Mouse (Mus musculus): Measurements from ENCODE around the gene Hdhd5. TPM values are rescaled to one million over a fixed set of nuclear protein-coding genes. Genes with fewer than 3 reads are reported as not detected.
A peak's percentile ranks its signal among the peaks of the same experiment; 100 is the strongest.

Hdhd5 gene
- total RNA-seq (2021), result 10 to 100 TPM; 34.8 to 35.1 TPM
- long read RNA-seq, experiment 1, transcript Hdhd5-201 (8 exons, 1,928 nt), result major isoform, 19 of 30 reads
- long read RNA-seq, experiment 1, partial matches to known transcripts, result 2 of 30 reads
- long read RNA-seq, experiment 1, other reads (novel, unspliced or antisense), result 9 of 30 reads
- long read RNA-seq, experiment 2, transcript Hdhd5-201 (8 exons, 1,928 nt), result major isoform, 43 of 61 reads
- long read RNA-seq, experiment 2, partial matches to known transcripts, result 4 of 61 reads
- long read RNA-seq, experiment 2, other reads (novel, unspliced or antisense), result 13 of 61 reads

- peak; percentile 89 for DNase-seq (ENCODE audit: low spot score in 2 of 2)
Observed at GRCm38 (mm10) chr6:120531020-120531965, at the start of gene Hdhd5. Gene Hdhd5, minus strand, starts transcription at chr6:120531319.

- DNase-seq (ENCODE audit: low spot score in 2 of 2), result no peak
Observed at GRCm38 (mm10) chr6:120580713-120581015, 49.5 kb upstream of the Hdhd5 start.

- DNase-seq (ENCODE audit: low spot score in 2 of 2), result no peak
Observed at GRCm38 (mm10) chr6:120579831-120580712, 49.0 kb upstream of the Hdhd5 start.

- no peak for DNase-seq (ENCODE audit: low spot score in 2 of 2)
Observed at GRCm38 (mm10) chr6:120579110-120579830, 48.2 kb upstream of the Hdhd5 start.

- DNase-seq (ENCODE audit: low spot score in 2 of 2), result no peak
Observed at GRCm38 (mm10) chr6:120578471-120578870, 47.4 kb upstream of the Hdhd5 start.

- no peak for DNase-seq (ENCODE audit: low spot score in 2 of 2)
Observed at GRCm38 (mm10) chr6:120572372-120572771, 41.3 kb upstream of the Hdhd5 start.

- DNase-seq (ENCODE audit: low spot score in 2 of 2), result no peak
Observed at GRCm38 (mm10) chr6:120568257-120568656, 37.1 kb upstream of the Hdhd5 start.

- no peak for DNase-seq (ENCODE audit: low spot score in 2 of 2)
Observed at GRCm38 (mm10) chr6:120566911-120567909, 36.1 kb upstream of the Hdhd5 start.

- no peak for DNase-seq (ENCODE audit: low spot score in 2 of 2)
Observed at GRCm38 (mm10) chr6:120556641-120557040, 25.5 kb upstream of the Hdhd5 start.

- no peak for DNase-seq (ENCODE audit: low spot score in 2 of 2)
Observed at GRCm38 (mm10) chr6:120555983-120556567, 25.0 kb upstream of the Hdhd5 start.

GRCm38 (mm10) chr6:120555152-120555551 lies 24.0 kb upstream of the Hdhd5 start:
- no peak for DNase-seq (ENCODE audit: low spot score in 2 of 2)

- DNase-seq (ENCODE audit: low spot score in 2 of 2), result no peak
Observed at GRCm38 (mm10) chr6:120550173-120550572, 19.1 kb upstream of the Hdhd5 start.

- DNase-seq (ENCODE audit: low spot score in 2 of 2), result no peak
Observed at GRCm38 (mm10) chr6:120548581-120548980, 17.5 kb upstream of the Hdhd5 start.

GRCm38 (mm10) chr6:120546973-120547372 lies 15.9 kb upstream of the Hdhd5 start:
- no peak for DNase-seq (ENCODE audit: low spot score in 2 of 2)

GRCm38 (mm10) chr6:120546292-120546691 lies 15.2 kb upstream of the Hdhd5 start:
- no peak for DNase-seq (ENCODE audit: low spot score in 2 of 2)

GRCm38 (mm10) chr6:120542061-120542460 lies 10.9 kb upstream of the Hdhd5 start:
- DNase-seq (ENCODE audit: low spot score in 2 of 2), result no peak

- DNase-seq (ENCODE audit: low spot score in 2 of 2), result no peak
Observed at GRCm38 (mm10) chr6:120541386-120541785, 10.3 kb upstream of the Hdhd5 start.

- peak in 1 of 2 experiments; percentile 14 for DNase-seq (ENCODE audit: low spot score in 2 of 2)
Observed at GRCm38 (mm10) chr6:120539781-120540231, 8.7 kb upstream of the Hdhd5 start.
